Mouse (Mus musculus) E14TG2a.4 (cell line): Measurements from ENCODE around the gene Wdr34.
A peak's percentile ranks its signal among the peaks of the same experiment; 100 is the strongest.

Source experiments
- H3K27me3 ChIP-seq: 2 replicates; pipeline ENCODE4 v1.6.1; 2014; ENCODE audit warnings: low read length, control low read depth; ENCODE audit not compliant: insufficient read depth
- H3K36me3 ChIP-seq: 2 replicates; pipeline ENCODE4 v1.6.1; 2014; ENCODE audit warnings: low read length, control low read depth; ENCODE audit not compliant: insufficient read depth
- H3K4me1 ChIP-seq: replicated peaks from 2 replicates; pipeline ENCODE4 v1.6.1; 2014; ENCODE audit warnings: low read depth, low read length, control low read depth
- H3K4me3 ChIP-seq: replicated peaks from 2 replicates; pipeline ENCODE4 v1.5.1; 2014; ENCODE audit warnings: mild to moderate bottlenecking, low read length
- H3K9me3 ChIP-seq: 2 replicates; pipeline ENCODE4 v1.6.1; 2014; ENCODE audit warnings: low read length, control low read depth
- CTCF ChIP-seq: conservative IDR thresholded peaks from 2 replicates; pipeline ENCODE4 v1.5.1; 2014; ENCODE audit warnings: low read length
- NANOG ChIP-seq: IDR thresholded peaks from 2 replicates; pipeline ENCODE4 v1.6.1; 2014; ENCODE audit warnings: borderline replicate concordance, low read length, mixed read lengths
- POU5F1 ChIP-seq: IDR thresholded peaks from 2 replicates; pipeline ENCODE4 v1.6.1; 2014; ENCODE audit warnings: low read length, borderline replicate concordance

Wdr34 gene

DNA sequence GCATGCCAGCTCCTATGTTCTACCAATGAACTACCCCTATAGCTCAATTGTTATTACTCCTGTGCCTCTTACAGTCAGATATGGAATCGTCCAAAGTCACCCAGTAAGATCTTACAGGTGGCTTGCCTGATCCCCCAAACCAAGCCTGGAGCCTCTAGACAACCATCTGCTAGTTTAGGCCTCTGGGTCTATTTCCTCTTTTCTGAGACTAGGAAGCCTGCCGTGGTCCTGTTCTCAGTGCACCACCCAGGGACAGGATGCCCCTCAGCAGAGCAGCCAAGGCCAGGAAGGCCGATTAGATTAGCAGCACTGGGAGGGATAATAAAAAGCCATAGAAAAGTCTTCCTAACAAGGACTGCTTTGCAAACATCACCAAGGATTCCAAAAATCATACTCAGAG is 1.1 kb upstream of the Wdr34 start:
- Histone ChIP-seq H3K36me3 (peaks cover 27% of the 10 kb centered on the region), H3K9me3 (no peaks in the 10 kb centered on the region), H3K4me3 (no peak overlapping the region; the same call in none of the 2 replicates), H3K4me1 (peaks cover 70% of the 10 kb centered on the region), H3K27me3 (no peaks in the 10 kb centered on the region)
- TF ChIP-seq NANOG (no peak), CTCF (no peak), POU5F1 (no peak)

DNA sequence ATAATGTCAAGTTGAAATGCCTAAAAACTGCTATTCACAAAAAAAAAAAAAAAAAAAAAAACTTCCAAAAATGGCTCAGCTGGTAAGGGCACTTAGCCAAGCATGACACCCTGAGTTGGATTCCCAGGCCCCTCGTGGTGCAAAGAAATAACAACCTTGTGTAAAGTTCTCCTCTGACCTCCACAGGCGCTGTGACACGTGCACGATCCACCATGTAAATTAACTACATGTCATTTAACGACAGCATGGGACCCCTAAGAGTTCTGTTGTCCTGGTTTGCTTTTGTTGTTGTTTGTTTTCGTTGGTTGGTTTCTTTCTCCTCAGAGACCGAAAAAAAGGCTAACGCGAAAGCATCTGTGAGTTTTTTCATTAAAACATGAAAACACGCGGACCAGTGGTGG is 580 bp downstream of the Wdr34 start:
- no peaks in the 10 kb centered on the region for H3K27me3 ChIP-seq
- H3K4me1 ChIP-seq: peaks cover 77% of the 10 kb centered on the region
- no peak for TF ChIP-seq POU5F1
- TF ChIP-seq NANOG: no peak
- H3K4me3 ChIP-seq: peak overlapping the region; percentile 86
- H3K36me3 ChIP-seq: peaks cover 30% of the 10 kb centered on the region
- H3K9me3 ChIP-seq: no peaks in the 10 kb centered on the region

- no peak for TF ChIP-seq CTCF
- TF ChIP-seq NANOG: no peak
- TF ChIP-seq POU5F1: no peak
- peak overlapping the region; percentile 86 for H3K4me3 ChIP-seq
- peaks cover 30% of the 10 kb centered on the region for H3K36me3 ChIP-seq
- H3K4me1 ChIP-seq: peaks cover 76% of the 10 kb centered on the region
- no peaks in the 10 kb centered on the region for H3K27me3 ChIP-seq
- no peaks in the 10 kb centered on the region for H3K9me3 ChIP-seq
Measured at GRCm38 (mm10) chr2:30047127-30047526, 1.6 kb downstream of the Wdr34 start.

GRCm38 (mm10) chr2:30044550-30044949 is 4.1 kb downstream of the Wdr34 start:
- Histone ChIP-seq H3K9me3 (no peaks in the 10 kb centered on the region), H3K4me3 (no peak overlapping the region), H3K4me1 (peaks cover 86% of the 10 kb centered on the region), H3K27me3 (no peaks in the 10 kb centered on the region), H3K36me3 (peaks cover 43% of the 10 kb centered on the region)
- TF ChIP-seq CTCF (peak; percentile 22; the same call in 1 of the 2 replicates), POU5F1 (no peak)

GRCm38 (mm10) chr2:30042445-30042844 is 6.2 kb downstream of the Wdr34 start:
- H3K27me3 ChIP-seq: no peaks in the 10 kb centered on the region
- H3K4me1 ChIP-seq: peaks cover 83% of the 10 kb centered on the region
- H3K36me3 ChIP-seq: peaks cover 61% of the 10 kb centered on the region
- TF ChIP-seq CTCF: peak; percentile 73
- TF ChIP-seq NANOG: peak; percentile 17; the same call in 1 of the 2 replicates
- TF ChIP-seq POU5F1: no peak
- H3K4me3 ChIP-seq: peak overlapping the region; percentile 57
- no peaks in the 10 kb centered on the region for H3K9me3 ChIP-seq

- no peak overlapping the region for H3K4me3 ChIP-seq
- H3K36me3 ChIP-seq: peaks cover 58% of the 10 kb centered on the region
- no peaks in the 10 kb centered on the region for H3K27me3 ChIP-seq
- H3K9me3 ChIP-seq: no peaks in the 10 kb centered on the region
- TF ChIP-seq POU5F1 (no peak), CTCF (no peak), NANOG (no peak)
- H3K4me1 ChIP-seq: peaks cover 60% of the 10 kb centered on the region
Measured at GRCm38 (mm10) chr2:30039687-30040086, 9.0 kb downstream of the Wdr34 start.

DNA sequence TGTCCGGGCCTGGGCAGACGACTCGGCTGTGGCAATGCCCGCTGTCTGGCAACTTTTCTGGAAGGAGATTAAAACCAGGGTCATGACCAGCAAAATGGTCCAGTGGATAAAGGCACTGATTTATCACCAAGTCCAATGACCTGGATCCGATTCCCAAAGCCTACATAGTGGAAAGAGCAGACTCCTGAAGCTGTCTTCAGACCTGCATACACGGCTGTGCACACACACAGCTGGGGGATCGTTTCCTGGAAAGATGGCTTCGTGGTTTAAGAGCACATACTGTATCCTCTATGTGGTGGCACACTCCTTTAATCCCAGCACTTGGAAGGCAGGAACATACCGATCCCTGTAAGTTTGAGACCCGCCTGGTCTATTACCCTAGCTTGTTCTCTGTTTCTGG is 10.3 kb downstream of the Wdr34 start:
- Histone ChIP-seq H3K27me3 (no peaks in the 10 kb centered on the region), H3K9me3 (no peaks in the 10 kb centered on the region), H3K4me3 (no peak overlapping the region), H3K4me1 (peaks cover 55% of the 10 kb centered on the region), H3K36me3 (peaks cover 68% of the 10 kb centered on the region)
- no peak for TF ChIP-seq NANOG

- Histone ChIP-seq H3K9me3 (no peaks in the 10 kb centered on the region), H3K4me3 (no peak overlapping the region), H3K36me3 (peaks cover 74% of the 10 kb centered on the region), H3K27me3 (no peaks in the 10 kb centered on the region), H3K4me1 (peaks cover 55% of the 10 kb centered on the region)
- TF ChIP-seq CTCF: no peak
- TF ChIP-seq NANOG: no peak
- no peak for TF ChIP-seq POU5F1
Measured at GRCm38 (mm10) chr2:30037762-30038161, 10.9 kb downstream of the Wdr34 start.

DNA sequence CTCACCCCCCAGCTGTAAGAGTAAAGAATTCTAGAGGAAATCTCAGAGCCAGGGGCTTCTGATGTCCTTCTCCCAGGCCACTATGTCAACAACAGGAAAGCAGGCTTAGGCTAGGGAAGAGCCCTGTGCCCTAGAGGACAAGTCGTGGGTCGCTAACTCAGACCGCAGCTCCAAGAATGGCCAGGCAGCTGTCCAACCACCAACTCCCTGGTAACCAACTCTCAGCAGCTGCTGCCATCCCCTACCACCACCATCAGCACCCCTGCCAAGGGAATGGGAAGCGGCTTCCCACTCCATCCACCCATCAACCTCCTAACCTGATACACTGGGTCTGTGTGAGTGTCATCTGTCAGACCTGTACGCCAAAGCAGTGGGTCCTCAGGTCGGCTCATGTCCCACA is 15.7 kb downstream of the Wdr34 start:
- Histone ChIP-seq H3K4me3 (no peak overlapping the region), H3K9me3 (no peaks in the 10 kb centered on the region), H3K36me3 (peaks cover 95% of the 10 kb centered on the region), H3K4me1 (peaks cover 27% of the 10 kb centered on the region), H3K27me3 (no peaks in the 10 kb centered on the region)
- no peak for TF ChIP-seq NANOG
- TF ChIP-seq CTCF: no peak
- no peak for TF ChIP-seq POU5F1
